Mouse (Mus musculus): ENCODE data around the gene Riok2.

DNA sequence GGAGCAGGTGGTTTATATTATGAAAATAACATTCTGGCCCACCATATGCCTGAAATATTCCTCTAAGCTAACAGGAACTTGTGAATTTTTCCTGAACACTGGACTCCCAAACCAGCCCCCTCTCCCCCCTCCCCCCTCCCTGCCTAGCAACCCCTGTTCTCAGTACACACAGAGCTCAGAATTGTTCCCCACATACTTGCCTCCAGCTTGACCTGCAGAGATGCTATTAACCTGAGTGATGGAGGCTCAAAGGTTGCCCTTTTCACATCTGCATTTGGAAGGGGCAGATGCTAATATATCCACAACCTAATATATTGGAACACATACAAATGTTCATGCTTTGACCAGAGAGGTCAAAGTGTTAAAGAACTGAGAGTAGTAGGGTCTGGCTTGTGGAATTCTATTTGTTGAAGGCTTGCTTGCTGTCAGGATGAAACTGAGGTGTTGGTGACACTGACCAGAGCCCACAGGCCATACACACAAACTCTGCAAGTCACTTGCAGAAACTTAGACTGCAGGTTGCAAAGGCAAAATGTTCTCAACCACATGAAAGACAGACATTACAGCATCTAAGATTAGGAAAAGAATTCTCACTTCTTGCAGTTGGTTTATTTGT lies 64.6 kb downstream of the Riok2 start:
- TF ChIP-seq CTCF (IDR thresholded peaks at IDR 0.05) (no peak), EP300 (IDR thresholded peaks at IDR 0.05) (no peak)
